Mouse (Mus musculus) effector memory CD4-positive, alpha-beta T cell, adult 7 months (primary cell): Measurements from ENCODE around the gene Nolc1. TPM values are rescaled to one million over a fixed set of nuclear protein-coding genes. Genes with fewer than 3 reads are reported as not detected.

Source experiments
- polyA plus RNA-seq: library from polyadenylated mRNA; unstranded; fragments of 100-300 nt; shearing (Covaris generic); gene quantifications from one replicate; pipeline ENCODE4 v1.2.1, GENCODE M21; 2017

The Nolc1 gene
- polyA plus RNA-seq, result 84.9 TPM

GRCm38 (mm10) chr19:46075616-46076607, at the start of gene Nolc1:
Nolc1 (plus strand) TSS chr19:46075863.

GRCm38 (mm10) chr19:46044271-46044992, 31.2 kb upstream of the Nolc1 start, which contains the start of gene Pprc1:
Pprc1 (plus strand) TSS chr19:46044886.

DNA sequence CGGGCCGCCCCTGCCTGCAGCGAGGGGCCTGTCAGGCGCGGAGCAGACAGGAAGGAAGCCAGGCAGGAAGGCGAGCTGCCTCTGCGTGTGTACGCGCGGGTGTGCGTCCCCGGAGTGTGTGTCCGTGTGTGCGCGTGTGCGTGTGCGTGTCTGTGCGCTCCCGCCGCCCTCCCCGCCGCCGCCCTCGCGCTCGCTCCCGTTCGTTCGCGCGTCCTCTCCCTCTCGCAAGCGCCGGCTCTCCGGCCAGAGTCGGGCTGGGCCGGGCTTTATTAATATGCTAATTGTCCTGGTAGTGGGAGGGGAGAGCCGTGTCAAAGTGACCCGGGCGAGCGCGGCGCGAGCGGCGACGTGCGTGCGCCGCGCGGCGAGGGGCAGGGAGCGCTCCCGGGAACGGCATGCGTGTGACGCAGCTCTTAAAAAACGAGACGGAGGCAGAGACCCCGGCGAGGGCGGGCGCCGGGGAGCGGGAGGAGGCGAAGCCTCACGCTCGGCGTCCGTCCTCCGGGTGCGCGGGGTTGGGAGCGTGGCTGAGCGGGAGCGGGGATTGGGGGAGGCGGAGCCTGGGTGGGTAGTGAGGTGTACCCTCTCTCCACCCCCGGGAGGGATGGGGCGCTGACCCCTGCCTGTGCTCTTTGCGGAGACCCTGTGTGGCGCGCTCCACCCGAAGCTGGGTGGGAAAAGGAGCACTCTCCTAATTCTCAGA, 30.5 kb upstream of the Nolc1 start, which contains the start of gene Ldb1:
Gene Ldb1 (minus strand): TSS at position 222 of the 703 bp plus-strand sequence.

GRCm38 (mm10) chr19:46131694-46132525, 56.2 kb downstream of the Nolc1 start, which contains the start of gene Elovl3:
Elovl3 (plus strand) TSS chr19:46131897.

Other genes starting within 250 kb of the Nolc1 start
- 10.4 TPM for gene Armh3, start 77.4 kb upstream of the Nolc1 start, polyA plus RNA-seq
- 9.2 TPM for gene Hps6, start 72.4 kb upstream of the Nolc1 start, polyA plus RNA-seq
- 60.0 TPM for gene Pprc1, start 31.0 kb upstream of the Nolc1 start, polyA plus RNA-seq
- gene Ldb1, start 30.6 kb upstream of the Nolc1 start, polyA plus RNA-seq, result 254 TPM
- gene Elovl3, start 56.0 kb downstream of the Nolc1 start, polyA plus RNA-seq, result not detected
- not detected for gene Pitx3, start 72.5 kb downstream of the Nolc1 start, polyA plus RNA-seq
- 63.0 TPM for gene Gbf1, start 76.6 kb downstream of the Nolc1 start, polyA plus RNA-seq
- 341 TPM for gene Nfkb2, start 228.5 kb downstream of the Nolc1 start, polyA plus RNA-seq